Mouse (Mus musculus) adrenal gland (tissue): ENCODE data around the gene Ankrd44.

Experiments
- intact Hi-C: fragments of 180-260 bp; cut with DNase I; formaldehyde crosslinking; loops from one replicate; pipeline ENCODE4 v1.15.1; 2025
- microRNA-seq, 2 experiments: library from miRNA; unstranded; fragments of <30 nt; microRNA quantifications; one replicate each; pipeline ENCODE4; 2019

Ankrd44 gene

DNA sequence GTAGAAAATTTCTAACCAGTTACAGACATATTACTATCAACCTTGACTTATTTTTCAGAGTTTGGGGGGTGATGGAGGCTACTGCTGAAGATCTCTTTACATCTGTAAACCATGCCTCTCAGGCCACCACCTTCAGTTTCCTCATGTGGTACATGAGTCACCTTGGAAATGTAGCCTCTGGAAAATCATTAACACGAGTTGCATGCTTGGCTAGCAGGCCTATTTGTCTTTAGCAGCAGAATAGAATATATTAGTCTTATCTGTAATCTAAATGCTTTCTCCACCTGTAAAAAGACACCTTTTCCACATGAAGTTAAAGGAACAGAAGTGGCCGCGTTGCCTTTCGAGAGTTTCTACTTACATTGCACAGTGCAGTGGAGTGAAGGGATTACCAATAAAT is 267.6 kb downstream of the Ankrd44 start:
- intact Hi-C loops: no loop called here

DNA sequence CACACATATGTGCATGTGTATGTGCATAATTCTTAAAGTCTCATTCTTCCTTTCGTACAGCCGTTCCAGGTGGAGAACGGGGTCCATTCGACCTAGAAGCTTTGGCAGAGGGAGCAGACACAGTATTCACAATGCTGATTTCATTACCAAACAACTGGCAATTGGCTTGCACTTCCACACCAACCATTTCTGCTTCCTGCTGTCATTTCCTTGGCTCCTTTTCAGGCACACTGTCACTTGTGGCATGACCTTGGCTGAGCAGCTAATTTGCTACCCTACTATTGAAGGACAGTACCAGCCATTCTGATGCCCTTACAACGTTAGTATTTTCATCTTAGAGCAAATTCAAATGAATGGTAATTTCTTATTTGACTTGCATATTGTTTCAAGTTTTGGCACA is 277.9 kb downstream of the Ankrd44 start:
- intact Hi-C loops: no loop called here

- intact Hi-C loops: no loop called here
Measured at GRCm38 (mm10) chr1:54647335-54647745, 278.8 kb downstream of the Ankrd44 start.

- intact Hi-C loops: no loop called here
Measured at GRCm38 (mm10) chr1:54640184-54640795, 285.9 kb downstream of the Ankrd44 start.

DNA sequence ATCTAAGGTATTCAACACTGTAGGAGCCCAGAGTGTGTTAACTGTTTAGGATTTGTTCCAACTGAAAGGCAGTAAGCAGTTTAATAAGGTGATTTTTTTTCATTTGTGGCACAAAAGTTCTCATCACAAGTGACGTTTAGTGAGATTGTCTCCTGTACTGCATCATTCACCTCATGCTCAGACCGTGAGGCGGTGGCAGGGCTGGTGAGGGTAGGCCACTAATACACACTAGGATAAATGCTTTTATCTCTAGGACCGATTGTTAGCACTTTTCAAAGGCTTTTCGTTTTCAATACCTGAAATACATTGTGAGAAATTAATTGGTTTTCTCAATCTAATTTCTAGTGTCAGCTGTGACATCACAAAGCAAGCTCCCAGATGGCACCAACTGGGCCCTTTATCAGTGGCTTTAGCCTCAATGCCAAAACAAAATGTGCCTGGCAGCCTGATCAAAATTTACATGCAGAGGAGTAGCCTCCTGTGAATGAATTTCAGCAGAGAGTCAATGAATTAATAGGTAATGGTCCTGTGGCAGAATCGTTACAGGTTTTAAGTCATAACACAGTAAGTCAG is 286.6 kb downstream of the Ankrd44 start:
- intact Hi-C loops: no loop called here

DNA sequence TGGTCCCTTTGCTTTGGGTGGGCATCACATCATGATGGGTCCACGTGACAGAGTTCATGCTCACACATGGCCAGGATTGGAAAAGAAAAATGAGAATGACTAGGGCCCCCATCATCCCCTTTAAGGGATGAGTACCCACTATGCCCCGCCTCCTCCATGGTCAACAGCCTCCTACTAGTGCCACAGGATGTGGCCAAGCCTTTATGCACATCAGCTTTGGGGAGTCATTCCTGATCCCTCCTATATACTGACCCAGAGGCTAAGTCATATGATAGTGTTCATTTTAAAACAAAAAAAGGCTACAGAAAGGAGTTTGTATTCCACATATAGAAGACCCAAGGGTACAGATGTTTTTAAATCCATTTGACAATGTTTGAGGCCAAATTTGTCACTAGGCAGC is 287.1 kb downstream of the Ankrd44 start:
- intact Hi-C loops: no loop called here

DNA sequence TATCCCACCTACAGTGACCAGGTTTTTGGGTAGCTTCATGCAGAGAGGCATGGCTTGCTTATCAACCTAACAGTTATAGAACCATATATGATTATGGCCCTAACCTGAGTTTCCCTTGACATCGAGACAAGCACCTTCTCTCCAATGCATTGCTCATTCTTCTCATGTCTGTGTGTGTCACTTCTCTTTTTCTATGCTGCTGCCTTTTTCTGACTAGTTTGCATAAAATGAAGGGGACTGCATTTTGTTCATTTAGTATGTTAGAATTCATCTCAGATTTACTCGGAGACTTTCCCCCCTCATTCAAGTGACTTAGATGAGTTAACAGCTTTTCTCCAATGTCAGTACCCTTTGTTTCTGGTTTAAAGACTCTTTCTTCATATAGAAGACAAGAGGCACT is 288.8 kb downstream of the Ankrd44 start:
- intact Hi-C loops: no loop called here

DNA sequence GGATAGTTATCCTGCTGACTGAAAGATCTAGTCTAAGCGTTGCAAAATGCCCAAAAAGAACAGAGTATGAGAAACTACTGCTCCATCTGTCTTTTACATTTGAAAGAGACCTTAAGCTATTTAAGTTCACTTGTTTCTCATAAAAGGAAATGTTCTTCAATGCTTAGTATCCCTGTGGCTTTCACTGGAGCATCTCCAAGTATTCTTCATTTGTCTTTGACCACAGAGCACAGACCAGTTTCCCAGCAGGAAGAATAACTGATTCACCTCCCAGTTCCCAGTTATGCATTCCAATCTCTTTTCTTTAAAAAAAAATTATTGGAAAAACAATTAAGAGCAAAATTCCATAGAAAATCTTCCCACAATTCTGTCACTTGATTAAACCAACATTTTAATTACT is 297.1 kb downstream of the Ankrd44 start:
- intact Hi-C loops: no loop called here

DNA sequence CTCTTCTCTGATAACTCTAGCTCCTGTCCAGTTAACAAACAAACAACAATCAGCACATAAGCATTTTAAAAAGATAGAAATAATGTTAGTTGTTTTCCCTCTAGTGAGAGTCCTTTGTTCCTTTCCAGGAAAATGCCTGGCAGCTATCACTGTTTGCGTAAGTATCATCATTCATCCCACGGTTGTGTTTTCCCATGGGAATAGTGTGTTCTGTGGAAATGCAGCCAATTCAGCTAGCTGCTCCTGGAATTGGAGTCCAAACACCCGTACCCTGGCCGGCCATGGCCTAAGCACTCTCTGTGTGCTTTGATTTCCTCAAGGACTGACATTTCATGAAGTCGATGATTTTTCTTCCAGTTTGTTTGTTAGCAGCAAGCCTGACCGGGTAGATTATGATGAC is 311.2 kb downstream of the Ankrd44 start:
- intact Hi-C loops: no loop called here

DNA sequence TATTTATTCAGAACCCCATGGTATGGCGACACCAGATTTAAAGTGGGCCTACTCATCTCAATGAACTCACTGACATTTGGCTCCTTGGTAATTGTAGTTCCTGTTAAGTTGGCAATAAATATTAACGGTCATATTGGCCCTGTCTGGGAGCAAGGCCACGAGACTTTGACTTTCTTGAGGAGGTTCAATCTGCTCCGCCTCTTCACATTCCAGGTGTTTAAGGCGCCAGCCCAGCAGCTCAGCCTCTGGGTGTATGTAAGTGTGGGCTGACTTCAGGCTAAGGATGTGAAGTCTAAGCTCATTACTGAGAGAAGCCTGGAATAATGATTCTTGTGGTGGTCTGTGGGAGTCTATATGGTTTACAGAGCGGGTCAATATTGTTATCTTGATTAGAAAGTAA is 313.8 kb downstream of the Ankrd44 start:
- intact Hi-C loops: no loop called here

DNA sequence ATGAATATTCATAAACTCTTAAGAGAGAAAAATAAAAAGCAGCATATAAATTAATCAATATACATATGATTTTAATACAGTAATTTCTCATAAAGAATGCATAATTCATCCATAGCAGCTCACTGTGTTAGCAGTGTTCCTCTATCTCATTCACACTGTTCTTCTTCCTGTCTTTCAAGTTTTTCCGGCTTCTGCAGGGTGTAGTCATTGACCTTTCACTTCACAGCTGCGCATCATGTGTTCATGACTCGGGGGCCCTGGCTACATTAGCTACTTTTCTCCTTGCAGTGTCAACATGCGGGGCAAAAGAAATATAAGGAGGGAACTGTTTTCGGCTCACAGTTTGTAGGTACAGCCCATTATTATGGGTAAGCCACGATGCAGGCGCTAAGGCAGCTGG is 314.3 kb downstream of the Ankrd44 start:
- intact Hi-C loops: no loop called here

GRCm38 (mm10) chr1:54606936-54607335 is 319.3 kb downstream of the Ankrd44 start:
- intact Hi-C loops: no loop called here

GRCm38 (mm10) chr1:54601692-54602091 is 324.5 kb downstream of the Ankrd44 start:
- intact Hi-C loops: no loop called here

- intact Hi-C loops: no loop called here
Measured at GRCm38 (mm10) chr1:54600275-54600674, 325.9 kb downstream of the Ankrd44 start.

- intact Hi-C loops: no loop called here
Measured at GRCm38 (mm10) chr1:54597594-54598217, 328.5 kb downstream of the Ankrd44 start.

- intact Hi-C loops: no loop called here
Measured at GRCm38 (mm10) chr1:54596151-54596550, 330.0 kb downstream of the Ankrd44 start.

Small RNA genes lying within 50 kb of the gene (microRNA-seq; reads per million reads assigned to microRNA genes)
- 0 reads per million in 2 experiments for gene Gm24053
